Mouse (Mus musculus): ENCODE results near the gene Ubald2. TPM values are rescaled to one million over a fixed set of nuclear protein-coding genes. Genes with fewer than 3 reads are reported as not detected.

The Ubald2 gene
- polyA plus RNA-seq, 1 experiment from 2014 or later, result 39.6 TPM

DNA sequence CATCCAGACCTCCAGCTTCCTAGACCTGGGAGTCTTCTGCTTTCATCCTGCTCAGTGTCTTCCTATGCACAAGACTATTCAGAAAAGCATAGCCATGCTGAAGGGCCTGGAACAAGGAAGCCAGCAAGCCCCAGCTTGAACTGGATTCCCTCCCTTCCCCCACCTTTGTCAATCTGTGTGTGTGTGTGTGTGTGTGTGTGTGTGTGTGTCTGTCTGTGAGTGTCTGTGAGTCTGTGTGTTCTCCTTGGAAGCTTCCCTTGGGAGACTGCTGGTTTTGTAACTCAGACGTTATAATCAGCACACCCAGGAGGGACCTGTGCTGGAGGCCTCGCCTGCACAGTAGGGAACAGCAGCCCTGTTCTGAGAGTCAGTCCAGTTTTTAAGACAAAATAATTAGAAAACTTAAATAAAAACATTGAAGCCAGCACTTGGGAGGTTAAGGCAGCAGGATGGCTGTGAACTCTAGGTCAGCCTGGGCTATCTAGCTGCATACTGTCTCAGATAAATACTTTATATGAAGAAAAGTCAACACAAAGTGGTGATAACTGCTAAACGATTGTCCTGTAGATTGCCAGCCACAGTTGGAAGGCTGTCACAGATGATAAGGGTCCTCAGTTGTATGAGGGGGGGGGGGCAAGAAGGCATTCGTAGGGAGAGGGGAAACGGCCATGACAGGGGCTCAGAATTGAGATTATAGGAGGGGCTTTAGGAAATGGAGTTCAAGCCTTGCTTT is 2.3 kb downstream of the Ubald2 start:
- Histone ChIP-seq H3K27me3 (no peaks in the 10 kb centered on the region), H3K36me3 (peaks cover 31% of the 10 kb centered on the region), H3K4me1 (peaks cover 40% of the 10 kb centered on the region), H3K27ac (replicated peaks) (peak overlapping the region; percentile 60; the same call in 1 of the 2 replicates), H3K4me3 (replicated peaks) (peak overlapping the region; percentile 74; the same call in 1 of the 2 replicates), H3K9ac (no peak overlapping the region), H3K9me3 (replicated peaks) (no peaks in the 10 kb centered on the region), H3K4me2 (replicated peaks) (peak overlapping the region; percentile 59)
- no peak for ATAC-seq (ENCODE audit: insufficient number of reproducible peaks, low FRiP score, low TSS enrichment, low read depth)
- 50% methylated on average over 5 of the region's 5 CpGs for WGBS

DNA sequence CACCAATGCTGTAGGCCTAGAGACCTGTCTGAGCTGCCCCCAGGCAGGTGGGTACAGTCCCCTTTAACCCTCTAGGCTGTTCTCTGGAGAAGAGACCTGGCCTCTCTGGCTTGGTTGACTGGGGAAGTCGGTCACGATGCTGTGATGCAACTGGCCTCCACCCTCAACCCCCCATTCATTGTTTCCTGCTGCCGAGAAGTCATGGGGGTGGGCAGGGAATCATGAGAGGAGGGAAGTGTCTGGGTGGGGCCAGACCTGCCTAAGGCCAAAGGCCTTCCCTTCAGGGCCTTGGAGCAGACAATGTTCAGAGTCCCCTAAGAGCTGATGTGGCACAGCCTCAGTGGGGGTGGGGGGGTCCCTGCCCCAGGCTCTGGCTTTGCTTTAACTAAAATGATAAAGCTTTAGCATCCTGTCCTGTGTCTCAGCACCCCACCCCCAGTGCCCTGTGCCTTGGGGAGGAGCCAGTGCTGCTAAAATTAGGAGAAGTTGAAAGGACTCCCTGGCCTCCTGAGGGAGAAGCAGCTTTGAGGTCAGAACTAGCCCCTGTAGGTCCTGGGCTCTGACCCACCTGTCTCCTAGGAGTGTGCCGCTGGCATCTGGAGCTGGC is 2.9 kb downstream of the Ubald2 start:
- Histone ChIP-seq H3K9me3 (replicated peaks) (no peaks in the 10 kb centered on the region), H3K27me3 (no peaks in the 10 kb centered on the region), H3K4me1 (peaks cover 37% of the 10 kb centered on the region), H3K4me2 (replicated peaks) (peak overlapping the region; percentile 59; the same call in 1 of the 2 replicates), H3K27ac (replicated peaks) (no peak overlapping the region; the same call in 1 of the 2 replicates), H3K9ac (no peak overlapping the region), H3K36me3 (peaks cover 31% of the 10 kb centered on the region), H3K4me3 (replicated peaks) (no peak overlapping the region)
- 45% methylated on average over 4 of the region's 4 CpGs for WGBS
- no peak for ATAC-seq (ENCODE audit: insufficient number of reproducible peaks, low FRiP score, low TSS enrichment, low read depth)

DNA sequence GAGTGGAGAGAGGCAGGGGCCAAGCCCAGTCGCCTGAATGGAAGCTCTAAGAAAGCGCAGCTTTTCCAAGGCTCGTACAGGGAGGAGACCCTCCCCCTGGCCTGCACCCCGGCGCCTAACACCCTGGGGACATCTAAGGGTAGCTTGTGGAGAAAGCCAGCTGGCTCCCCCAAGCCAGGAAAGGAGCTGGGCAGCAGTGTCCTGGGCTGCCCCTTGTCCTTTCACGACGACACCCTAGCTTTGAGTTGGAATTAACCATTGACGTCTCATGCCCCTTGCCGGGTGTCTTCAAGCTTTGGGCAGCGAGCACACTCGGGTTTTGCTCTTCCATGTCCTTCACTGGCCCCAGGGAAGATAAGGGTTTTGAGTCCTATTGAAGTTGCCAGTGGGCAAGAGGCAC is 3.6 kb downstream of the Ubald2 start:
- H3K9ac ChIP-seq, result no peak overlapping the region
- peaks cover 34% of the 10 kb centered on the region for H3K4me1 ChIP-seq
- no peak overlapping the region for H3K4me3 ChIP-seq (replicated peaks)
- H3K27me3 ChIP-seq, result no peaks in the 10 kb centered on the region
- H3K36me3 ChIP-seq, result peaks cover 31% of the 10 kb centered on the region
- H3K4me2 ChIP-seq (replicated peaks), result no peak overlapping the region
- 82% methylated on average over 11 of the region's 11 CpGs for WGBS
- no peak overlapping the region for H3K27ac ChIP-seq (replicated peaks)
- H3K9me3 ChIP-seq (replicated peaks), result no peaks in the 10 kb centered on the region
- no peak for ATAC-seq (ENCODE audit: insufficient number of reproducible peaks, low FRiP score, low TSS enrichment, low read depth)

DNA sequence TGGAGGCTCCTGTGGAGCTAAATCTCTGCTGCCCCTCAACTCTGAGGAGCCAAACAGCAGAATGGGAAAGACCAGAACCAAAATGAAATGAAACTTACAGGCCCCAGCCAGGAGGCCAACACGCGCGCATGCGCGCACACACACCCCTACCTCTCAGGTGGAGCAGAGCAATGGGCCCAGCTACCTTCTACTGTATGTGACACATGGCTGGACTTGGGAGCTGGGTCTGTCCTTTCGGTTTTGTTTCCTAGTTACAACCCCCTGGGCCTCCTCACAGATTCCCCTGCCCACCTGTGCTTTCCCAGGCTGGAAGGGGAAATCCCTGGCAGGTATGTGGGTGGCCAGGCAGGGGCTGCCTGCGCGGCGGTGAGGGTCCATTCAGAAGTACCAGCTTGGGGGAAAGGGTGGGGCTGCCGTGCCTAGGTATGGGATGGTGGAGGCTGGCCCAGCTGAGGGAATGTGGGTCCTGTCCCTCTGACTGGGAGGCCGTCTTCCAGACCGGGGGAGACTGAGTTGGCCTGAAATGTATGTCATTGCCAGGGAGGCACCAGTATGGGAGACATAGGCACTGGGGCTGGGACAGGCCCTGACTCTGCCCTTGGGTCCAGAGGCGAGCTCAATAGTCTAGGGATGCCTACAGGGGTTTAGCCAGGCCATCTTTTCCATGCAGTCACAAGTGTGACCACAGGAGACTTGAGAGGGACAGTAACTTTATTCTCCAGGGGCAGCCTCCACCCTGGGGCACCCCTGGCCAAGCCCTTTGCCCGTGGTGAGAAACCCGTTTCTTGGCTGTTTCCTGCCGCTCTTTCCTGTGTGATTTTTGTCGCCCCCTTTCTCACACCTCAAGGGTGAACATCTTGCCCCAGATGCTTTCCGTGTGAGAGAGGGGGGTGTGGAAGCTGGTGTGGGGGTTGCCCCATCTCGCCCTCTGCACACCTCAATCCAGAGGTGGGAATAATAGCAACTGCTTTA is 5.7 kb downstream of the Ubald2 start:
- H3K4me2 ChIP-seq (replicated peaks), result no peak overlapping the region
- ATAC-seq (ENCODE audit: insufficient number of reproducible peaks, low FRiP score, low TSS enrichment, low read depth), result no peak
- H3K9me3 ChIP-seq (replicated peaks), result no peaks in the 10 kb centered on the region
- no peak overlapping the region for H3K27ac ChIP-seq (replicated peaks)
- H3K4me3 ChIP-seq (replicated peaks), result no peak overlapping the region
- peaks cover 31% of the 10 kb centered on the region for H3K36me3 ChIP-seq
- no peaks in the 10 kb centered on the region for H3K27me3 ChIP-seq
- peaks cover 27% of the 10 kb centered on the region for H3K4me1 ChIP-seq
- H3K9ac ChIP-seq, result no peak overlapping the region
- 79% methylated on average over 19 of the region's 19 CpGs for WGBS

DNA sequence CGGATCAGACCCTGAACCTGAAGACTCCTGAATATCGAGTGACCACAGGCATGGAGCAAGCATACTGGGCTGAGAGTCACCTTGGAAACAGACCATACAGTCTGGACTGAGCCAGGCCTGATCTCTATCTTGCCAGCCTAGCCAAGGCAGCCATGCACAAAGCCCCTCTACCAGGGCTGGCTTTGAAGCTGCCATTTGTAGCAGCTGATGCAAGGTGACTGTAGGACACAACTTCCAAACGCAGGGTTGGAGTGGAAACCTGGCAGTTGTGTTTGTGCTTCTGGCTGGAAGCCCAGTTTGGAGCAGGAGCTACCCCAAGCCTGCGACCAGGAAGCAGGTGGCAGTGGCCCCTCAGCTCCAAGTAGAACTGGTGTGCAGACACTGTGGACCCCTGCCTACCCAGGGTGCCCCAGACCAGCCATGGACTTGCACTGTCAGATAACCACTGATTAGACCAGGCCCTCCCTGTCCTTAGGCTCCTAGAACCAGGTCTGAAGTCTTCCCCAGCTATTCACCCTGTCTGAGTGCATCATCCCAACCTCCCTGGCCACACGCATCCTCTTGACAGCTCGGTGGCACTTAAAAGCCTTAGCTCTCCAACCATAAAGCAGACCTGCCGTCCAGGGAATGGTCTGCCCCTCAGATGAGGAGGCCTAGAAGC is 6.6 kb downstream of the Ubald2 start:
- Histone ChIP-seq H3K9me3 (replicated peaks) (no peaks in the 10 kb centered on the region), H3K4me2 (replicated peaks) (no peak overlapping the region), H3K36me3 (peaks cover 31% of the 10 kb centered on the region), H3K27me3 (no peaks in the 10 kb centered on the region), H3K4me3 (replicated peaks) (no peak overlapping the region), H3K9ac (no peak overlapping the region), H3K27ac (replicated peaks) (no peak overlapping the region), H3K4me1 (peaks cover 22% of the 10 kb centered on the region)
- ATAC-seq (ENCODE audit: insufficient number of reproducible peaks, low FRiP score, low TSS enrichment, low read depth), result no peak
- 76% methylated on average over 7 of the region's 7 CpGs for WGBS

DNA sequence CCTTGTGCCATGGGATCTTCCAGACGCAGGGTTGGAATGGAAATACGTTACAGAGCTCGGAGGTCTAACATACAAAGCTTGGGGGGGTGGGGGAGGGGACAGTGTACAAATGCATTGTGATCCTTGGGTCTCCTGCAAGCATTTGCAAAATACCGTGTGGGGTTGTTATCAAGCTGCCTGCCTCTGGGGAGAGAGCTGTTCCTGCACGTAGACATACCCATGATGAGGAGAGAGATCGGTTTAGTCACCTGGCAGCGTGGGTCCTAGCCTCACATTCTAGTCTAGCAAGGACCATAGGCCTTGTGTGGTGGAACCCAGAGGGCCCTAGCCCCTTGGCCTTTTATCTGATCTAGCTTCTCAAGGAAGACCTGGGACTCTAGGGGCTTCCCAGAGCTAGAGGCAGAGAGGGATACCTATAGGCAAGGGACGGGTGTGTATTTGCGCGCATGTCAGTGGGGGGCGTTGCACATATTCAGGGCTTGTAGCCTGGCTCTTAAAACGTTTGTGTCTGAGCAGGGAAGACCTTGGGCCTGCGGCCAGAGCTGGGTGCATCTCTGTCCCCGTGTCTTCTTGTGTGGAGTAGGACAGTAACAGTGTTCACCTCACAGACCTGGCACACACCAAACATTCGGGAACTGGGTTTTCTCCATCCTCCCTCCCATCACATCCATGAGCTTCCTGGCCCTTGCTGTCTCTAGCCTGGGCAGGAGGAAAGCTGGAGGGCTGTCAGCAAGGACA is 8.4 kb downstream of the Ubald2 start:
- Histone ChIP-seq H3K27ac (replicated peaks) (no peak overlapping the region), H3K4me2 (replicated peaks) (no peak overlapping the region), H3K27me3 (peaks cover 9% of the 10 kb centered on the region), H3K9ac (no peak overlapping the region), H3K4me3 (replicated peaks) (no peak overlapping the region), H3K9me3 (replicated peaks) (no peaks in the 10 kb centered on the region), H3K36me3 (peaks cover 20% of the 10 kb centered on the region), H3K4me1 (peaks cover 13% of the 10 kb centered on the region)
- 68% methylated on average over 15 of the region's 15 CpGs for WGBS
- no peak for ATAC-seq (ENCODE audit: insufficient number of reproducible peaks, low FRiP score, low TSS enrichment, low read depth)

DNA sequence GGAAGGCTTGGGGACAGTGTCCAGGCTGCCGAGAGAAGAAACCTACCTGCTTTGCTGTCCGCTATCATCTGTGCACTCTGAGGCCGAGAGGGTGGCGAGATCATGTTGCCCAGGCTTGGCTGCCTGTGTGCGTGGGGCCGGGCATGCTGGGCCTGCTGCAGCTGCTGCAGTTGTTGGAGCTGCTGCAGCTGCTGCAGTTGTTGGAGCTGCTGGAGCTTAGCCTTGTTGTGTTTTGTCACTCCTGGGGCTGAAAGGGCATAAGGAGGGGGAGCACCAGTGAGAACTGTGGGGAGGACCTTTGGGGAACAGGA is 8.9 kb downstream of the Ubald2 start:
- no peak overlapping the region for H3K4me3 ChIP-seq (replicated peaks)
- peaks cover 10% of the 10 kb centered on the region for H3K4me1 ChIP-seq
- H3K27me3 ChIP-seq, result peaks cover 12% of the 10 kb centered on the region
- no peak for ATAC-seq (ENCODE audit: insufficient number of reproducible peaks, low FRiP score, low TSS enrichment, low read depth)
- no peak overlapping the region for H3K9ac ChIP-seq
- 59% methylated on average over 6 of the region's 6 CpGs for WGBS
- H3K9me3 ChIP-seq (replicated peaks), result no peaks in the 10 kb centered on the region
- H3K36me3 ChIP-seq, result peaks cover 15% of the 10 kb centered on the region
- no peak overlapping the region for H3K4me2 ChIP-seq (replicated peaks)
- H3K27ac ChIP-seq (replicated peaks), result no peak overlapping the region

DNA sequence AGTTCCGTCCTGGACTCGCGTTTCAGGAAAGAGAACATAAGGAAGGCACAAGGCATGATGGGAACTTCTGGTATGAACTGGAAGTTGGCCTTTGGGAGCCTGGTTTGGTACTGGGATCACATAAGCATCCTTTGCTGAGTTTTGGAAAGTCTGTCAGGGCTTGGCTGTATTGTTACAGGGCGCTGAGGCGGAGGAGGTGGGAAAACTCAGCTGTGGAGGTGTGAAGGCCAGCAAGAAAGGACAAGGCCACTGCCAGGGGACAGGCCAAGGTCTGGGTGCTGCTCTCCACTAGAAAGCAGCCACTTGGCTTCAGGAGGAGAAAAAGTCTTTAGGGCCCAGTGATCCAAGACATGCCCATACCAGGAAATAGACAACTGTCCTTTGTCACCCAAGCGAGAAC is 9.4 kb downstream of the Ubald2 start:
- WGBS, result 84% methylated on average over 6 of the region's 6 CpGs
- no peaks in the 10 kb centered on the region for H3K9me3 ChIP-seq (replicated peaks)
- no peak overlapping the region for H3K27ac ChIP-seq (replicated peaks)
- H3K4me3 ChIP-seq (replicated peaks), result no peak overlapping the region
- H3K27me3 ChIP-seq, result peaks cover 16% of the 10 kb centered on the region
- ATAC-seq (ENCODE audit: insufficient number of reproducible peaks, low FRiP score, low TSS enrichment, low read depth), result no peak
- H3K4me2 ChIP-seq (replicated peaks), result no peak overlapping the region
- peaks cover 10% of the 10 kb centered on the region for H3K4me1 ChIP-seq
- peaks cover 15% of the 10 kb centered on the region for H3K36me3 ChIP-seq
- no peak overlapping the region for H3K9ac ChIP-seq

DNA sequence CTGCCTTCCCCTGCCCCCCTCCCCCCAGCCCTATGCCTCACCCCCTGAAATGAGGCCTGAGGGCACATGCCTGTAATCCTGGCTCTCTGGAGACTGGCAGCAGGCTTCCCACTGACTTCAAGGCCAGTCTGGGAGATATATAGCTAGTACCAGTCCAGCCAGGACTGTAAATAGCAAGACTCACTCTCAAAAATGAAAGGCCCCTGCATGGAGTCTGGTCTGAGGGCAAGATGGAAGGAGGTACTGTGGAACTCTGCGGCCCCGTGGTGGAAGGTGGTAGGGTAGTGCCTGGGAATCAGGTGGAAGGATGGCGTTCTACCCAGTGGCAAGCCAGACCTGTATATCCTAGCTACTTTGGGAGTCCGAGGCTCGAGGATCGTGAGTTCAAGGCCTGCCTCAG is 10.0 kb downstream of the Ubald2 start:
- H3K4me2 ChIP-seq (replicated peaks), result no peak overlapping the region
- peaks cover 10% of the 10 kb centered on the region for H3K4me1 ChIP-seq
- H3K27ac ChIP-seq (replicated peaks), result no peak overlapping the region
- H3K9me3 ChIP-seq (replicated peaks), result no peaks in the 10 kb centered on the region
- WGBS, result 88% methylated on average over 6 of the region's 6 CpGs
- H3K36me3 ChIP-seq, result peaks cover 15% of the 10 kb centered on the region
- H3K9ac ChIP-seq, result no peak overlapping the region
- ATAC-seq (ENCODE audit: insufficient number of reproducible peaks, low FRiP score, low TSS enrichment, low read depth), result no peak
- H3K4me3 ChIP-seq (replicated peaks), result no peak overlapping the region
- peaks cover 16% of the 10 kb centered on the region for H3K27me3 ChIP-seq

DNA sequence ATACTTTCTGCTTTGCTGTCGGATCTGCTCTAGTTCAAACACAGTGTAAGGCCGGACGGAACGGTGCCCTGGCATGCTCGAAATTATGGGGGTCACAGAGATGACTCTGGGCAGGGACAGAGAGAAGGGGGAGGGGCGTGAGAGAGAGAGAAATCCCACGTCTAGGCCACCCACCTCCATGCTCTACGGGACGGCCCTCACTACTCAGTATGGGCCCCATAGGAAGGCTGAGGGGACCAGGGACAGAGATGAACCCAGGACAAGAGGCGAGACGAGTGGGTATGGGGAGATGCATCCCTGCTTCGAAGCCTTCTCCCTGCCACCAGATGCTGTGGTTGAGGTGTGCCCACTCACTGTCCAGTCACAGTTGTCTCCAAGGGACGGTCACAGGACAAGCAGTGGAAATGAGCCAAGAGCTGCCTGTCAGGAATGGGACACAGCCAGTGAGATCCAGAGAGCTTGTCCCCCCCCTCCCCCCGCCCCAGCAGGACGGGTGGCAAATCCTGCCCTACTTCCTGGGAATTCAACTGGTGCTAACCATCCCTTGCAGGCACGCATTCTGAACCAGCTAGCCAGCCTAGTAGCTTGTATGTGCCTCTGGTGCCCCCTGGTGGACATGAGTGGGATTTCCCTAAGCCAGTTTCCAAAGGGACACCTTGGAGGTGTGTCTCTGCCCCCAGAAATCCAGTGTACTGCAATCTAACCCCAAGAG is 11.9 kb downstream of the Ubald2 start:
- peaks cover 10% of the 10 kb centered on the region for H3K4me1 ChIP-seq
- H3K4me3 ChIP-seq (replicated peaks), result no peak overlapping the region
- WGBS, result 22% methylated on average over 16 of the region's 16 CpGs
- H3K9me3 ChIP-seq (replicated peaks), result no peaks in the 10 kb centered on the region
- H3K27ac ChIP-seq (replicated peaks), result no peak overlapping the region
- no peak overlapping the region for H3K9ac ChIP-seq
- ATAC-seq (ENCODE audit: insufficient number of reproducible peaks, low FRiP score, low TSS enrichment, low read depth), result no peak; the same call in 1 of the 2 replicates
- H3K4me2 ChIP-seq (replicated peaks), result peak overlapping the region; percentile 40
- peaks cover 16% of the 10 kb centered on the region for H3K27me3 ChIP-seq
- H3K36me3 ChIP-seq, result no peaks in the 10 kb centered on the region
